ENCODE assay signal across 8 mouse cellular contexts in genomic region chr13:49421959-49422358, GRCm38 (mm10). TPM values are rescaled to one million over a fixed set of nuclear protein-coding genes. Genes with fewer than 3 reads are reported as not detected.
DNase-seq lines count a peak whose midpoint lies in the region; ATAC-seq and TF ChIP-seq lines count a peak whose summit lies in the region.

No protein-coding gene starts in this region.

- intact Hi-C loops in heart, adult 2 months (cut with DNase I): loop anchor here (2.0 kb wide), 1 partner anchor 81 kb away; the partner anchor contains the start of gene Bicd2
- intact Hi-C loops in heart, postnatal 36 days (cut with DNase I): loop anchor here (2.0 kb wide), 1 partner anchor 45 kb away; no protein-coding TSS in a partner anchor

- no peaks in the 10 kb centered on the region for H3K9me3 ChIP-seq in forebrain, embryonic 11.5 days (ENCODE audit: control insufficient read depth, low read length)
- no peaks in the 10 kb centered on the region for H3K9me3 ChIP-seq in liver, embryonic 14.5 days (ENCODE audit: control insufficient read depth, low read length)

- no peak for DNase-seq in heart, adult 2 months
- DNase-seq in heart, postnatal 36 days: no peak
- DNase-seq in 416B (ENCODE audit: low read depth): peak; percentile 45
- no peak for DNase-seq in forebrain, embryonic 11.5 days (ENCODE audit: low spot score)
- no peak for DNase-seq in liver, embryonic 14.5 days (ENCODE audit: low read depth in 3 of 3, low spot score in 3 of 3)
- DNase-seq in adrenal gland, postnatal 14 days: no peak
- DNase-seq in layer of hippocampus, adult 9-11 months: no peak
- DNase-seq in right cerebral cortex, adult 18-20 months: no peak

- TF ChIP-seq CTCF in heart, adult 2 months (IDR thresholded peaks at IDR 0.05): no peak
- TF ChIP-seq CTCF in liver, embryonic 14.5 days (IDR thresholded peaks at IDR 0.05; ENCODE audit: low read depth): no peak

- H3K4me2 ChIP-seq in forebrain, embryonic 11.5 days (ENCODE audit: low read depth, low read length, severe bottlenecking): peak overlapping the region; percentile 93
- peak overlapping the region; percentile 97 for H3K4me2 ChIP-seq in liver, embryonic 14.5 days (ENCODE audit: low read depth)

- peak overlapping the region; percentile 98 for H3K4me3 ChIP-seq in heart, adult 2 months
- H3K4me3 ChIP-seq in forebrain, embryonic 11.5 days (ENCODE audit: low read depth, low read length): peak overlapping the region; percentile 81
- H3K4me3 ChIP-seq in liver, embryonic 14.5 days (ENCODE audit: insufficient read depth in 1 of 2, low read depth in 2 of 2, low read length in 2 of 2): peak overlapping the region; percentile 58 to 82

- WGBS in heart, adult 2 months: 19% methylated on average over 4 of the region's 4 CpGs
- WGBS in forebrain, embryonic 11.5 days: 33% methylated on average over 4 of the region's 4 CpGs
- 14% methylated on average over 4 of the region's 4 CpGs for WGBS in liver, embryonic 14.5 days (ENCODE audit: insufficient replicate concordance)

- TF ChIP-seq POLR2A in heart, adult 2 months (IDR thresholded peaks at IDR 0.05; ENCODE audit: insufficient read depth, low read depth, low read length): no peak

- no peaks in the 10 kb centered on the region for H3K36me3 ChIP-seq in heart, adult 2 months (ENCODE audit: control insufficient read depth, insufficient read depth, low read length)
- H3K36me3 ChIP-seq in forebrain, embryonic 11.5 days (ENCODE audit: control insufficient read depth, insufficient read depth, low read length): no peaks in the 10 kb centered on the region
- no peaks in the 10 kb centered on the region for H3K36me3 ChIP-seq in liver, embryonic 14.5 days (replicated peaks; ENCODE audit: control insufficient read depth, insufficient read depth, low read depth)

- no peak for ATAC-seq in forebrain, embryonic 11.5 days (replicated peaks; ENCODE audit: low FRiP score)
- ATAC-seq in liver, embryonic 14.5 days (ENCODE audit: insufficient read depth): no peak

- peaks cover 2% of the 10 kb centered on the region for H3K4me1 ChIP-seq in heart, adult 2 months (ENCODE audit: control insufficient read depth, insufficient read depth, low read length)
- H3K4me1 ChIP-seq in forebrain, embryonic 11.5 days (replicated peaks; ENCODE audit: control insufficient read depth, insufficient read depth, low read length): peaks cover 8% of the 10 kb centered on the region
- H3K4me1 ChIP-seq in liver, embryonic 14.5 days (replicated peaks; ENCODE audit: control insufficient read depth in 2 of 2, insufficient read depth in 2 of 2, low read length in 1 of 2): peaks cover 13 to 21% of the 10 kb centered on the region in 2 experiments

- no peak overlapping the region; the same call in 1 of the 2 replicates for H3K27ac ChIP-seq in heart, adult 2 months
- no peak overlapping the region for H3K27ac ChIP-seq in forebrain, embryonic 11.5 days (ENCODE audit: low read depth, low read length)
- no peak overlapping the region for H3K27ac ChIP-seq in liver, embryonic 14.5 days

- H3K27me3 ChIP-seq in heart, adult 2 months (ENCODE audit: control insufficient read depth, insufficient read depth, low read length): no peaks in the 10 kb centered on the region
- no peaks in the 10 kb centered on the region for H3K27me3 ChIP-seq in forebrain, embryonic 11.5 days (ENCODE audit: control insufficient read depth, insufficient read depth, low read length)
- H3K27me3 ChIP-seq in liver, embryonic 14.5 days (ENCODE audit: control insufficient read depth, insufficient read depth, low read length): no peaks in the 10 kb centered on the region

- peak overlapping the region; percentile 82 for H3K9ac ChIP-seq in heart, adult 2 months (ENCODE audit: low read depth, low read length)
- H3K9ac ChIP-seq in forebrain, embryonic 11.5 days (ENCODE audit: low read length): peak overlapping the region; percentile 84
- H3K9ac ChIP-seq in liver, embryonic 14.5 days (replicated peaks): peak overlapping the region; percentile 78

- TF ChIP-seq EP300 in heart, adult 2 months (IDR thresholded peaks at IDR 0.05; ENCODE audit: insufficient read depth, low read depth, low read length): no peak
- TF ChIP-seq EP300 in liver, embryonic 14.5 days (IDR thresholded peaks at IDR 0.05; ENCODE audit: low read depth): no peak

- peaks cover 10% of the 10 kb centered on the region for H3K79me2 ChIP-seq in heart, adult 2 months (replicated peaks; ENCODE audit: control insufficient read depth, insufficient read depth, low read length)

RNA-seq across cellular contexts. Expression of gene Ippk, which starts 0.9 kb away (rescaled TPM):
- total RNA-seq in heart, adult 2 months (2021): 1 to 10 TPM; 6.7 to 7.3 TPM
- 4.3 and 6.9 TPM in 2 replicates for polyA plus RNA-seq in heart, adult 2 months (2012; rRNA removed)
- total RNA-seq in heart, postnatal 36 days (2021): 1 to 10 TPM; 6.5 TPM
- 16.6 and 16.9 TPM in 2 replicates for polyA plus RNA-seq in forebrain, embryonic 11.5 days (2014; fragmentation: Nextera tagmentation; extraction: Ambion mirVana)
- 3.0 and 4.0 TPM in 2 replicates for polyA plus RNA-seq in liver, embryonic 14.5 days (2012; rRNA removed)
- polyA plus RNA-seq in liver, embryonic 14.5 days (2014; fragmentation: Nextera tagmentation; extraction: Ambion mirVana): 7.1 and 7.2 TPM in 2 replicates
- 21.8 and 27.5 TPM in 2 replicates for total RNA-seq in adrenal gland, postnatal 14 days (2021)
